Mouse (Mus musculus): ENCODE data around the gene Hltf.
"Not testable (repeated sequence)": the region's sequence is repeated elsewhere in the genome, so short reads cannot be mapped to it uniquely, and the experiment has no call there.

Gene Hltf

GRCm38 (mm10) chr3:20057306-20058196 is at the start of gene Hltf:
Gene Hltf (plus strand): TSS chr3:20057811.
- peak; percentile 92 to 93 for DNase-seq (ENCODE audit: low spot score in 2 of 2)

- DNase-seq (ENCODE audit: low spot score in 2 of 2): no peak
Observed at GRCm38 (mm10) chr3:20010464-20010863, 47.1 kb upstream of the Hltf start.

GRCm38 (mm10) chr3:20010905-20011304 is 46.7 kb upstream of the Hltf start:
- not testable (repeated sequence) for DNase-seq (ENCODE audit: low spot score in 2 of 2)

- DNase-seq (ENCODE audit: low spot score in 2 of 2): no peak
Observed at GRCm38 (mm10) chr3:20014454-20014853, 43.2 kb upstream of the Hltf start.

GRCm38 (mm10) chr3:20018076-20018475 is 39.5 kb upstream of the Hltf start:
- DNase-seq (ENCODE audit: low spot score in 2 of 2): no peak

- no peak for DNase-seq (ENCODE audit: low spot score in 2 of 2)
Observed at GRCm38 (mm10) chr3:20023832-20024231, 33.8 kb upstream of the Hltf start.

- DNase-seq (ENCODE audit: low spot score in 2 of 2): no peak
Observed at GRCm38 (mm10) chr3:20026481-20026880, 31.1 kb upstream of the Hltf start.

GRCm38 (mm10) chr3:20026996-20027689 is 30.5 kb upstream of the Hltf start:
- no peak for DNase-seq (ENCODE audit: low spot score in 2 of 2)

- DNase-seq (ENCODE audit: low spot score in 2 of 2): no peak
Observed at GRCm38 (mm10) chr3:20027788-20028187, 29.8 kb upstream of the Hltf start.

GRCm38 (mm10) chr3:20028640-20029039 is 29.0 kb upstream of the Hltf start:
- DNase-seq (ENCODE audit: low spot score in 2 of 2): no peak

GRCm38 (mm10) chr3:20030807-20031206 is 26.8 kb upstream of the Hltf start:
- no peak for DNase-seq (ENCODE audit: low spot score in 2 of 2)

- no peak for DNase-seq (ENCODE audit: low spot score in 2 of 2)
Observed at GRCm38 (mm10) chr3:20033761-20034718, 23.6 kb upstream of the Hltf start.

- peak; percentile 78 to 80 for DNase-seq (ENCODE audit: low spot score in 2 of 2)
Observed at GRCm38 (mm10) chr3:20034719-20035404, 22.7 kb upstream of the Hltf start, which contains the start of gene Hps3. Gene Hps3 (minus strand): TSS chr3:20035315.

- DNase-seq (ENCODE audit: low spot score in 2 of 2): no peak
Observed at GRCm38 (mm10) chr3:20036069-20036468, 21.5 kb upstream of the Hltf start.

GRCm38 (mm10) chr3:20041461-20041860 is 16.1 kb upstream of the Hltf start:
- not testable (repeated sequence) for DNase-seq (ENCODE audit: low spot score in 2 of 2)

GRCm38 (mm10) chr3:20044736-20045135 is 12.9 kb upstream of the Hltf start:
- not testable (repeated sequence) for DNase-seq (ENCODE audit: low spot score in 2 of 2)

GRCm38 (mm10) chr3:20058197-20058541 is 558 bp downstream of the Hltf start:
- no peak for DNase-seq (ENCODE audit: low spot score in 2 of 2)

- no peak for DNase-seq (ENCODE audit: low spot score in 2 of 2)
Observed at GRCm38 (mm10) chr3:20076145-20077053, 18.8 kb downstream of the Hltf start.

- DNase-seq (ENCODE audit: low spot score in 2 of 2): no peak
Observed at GRCm38 (mm10) chr3:20082161-20082560, 24.6 kb downstream of the Hltf start.

GRCm38 (mm10) chr3:20103830-20104229 is 46.2 kb downstream of the Hltf start:
- DNase-seq (ENCODE audit: low spot score in 2 of 2): no peak

Measured in frontal cortex, postnatal 25 days (tissue).